Mouse (Mus musculus) G1E (cell line): Measurements from ENCODE around the gene Tnnc1.

Experiments
- CTCF ChIP-seq: IDR thresholded peaks from 2 replicates; pipeline ENCODE4 v1.5.1; 2012; ENCODE audit warnings: low read depth, low read length, inconsistent platforms, mixed read lengths
- GATA1 ChIP-seq: IDR thresholded peaks from 2 replicates; pipeline ENCODE4 v1.6.1; 2012; ENCODE audit warnings: borderline replicate concordance, low read length, inconsistent platforms, mixed read lengths

GRCm38 (mm10) chr14:31208084-31208483 is at the start of gene Tnnc1:
- no peak for TF ChIP-seq CTCF
- no peak for TF ChIP-seq GATA1
